Mouse (Mus musculus): ENCODE data around the gene Cluh. TPM values are rescaled to one million over a fixed set of nuclear protein-coding genes. Genes with fewer than 3 reads are reported as not detected.

The Cluh gene
- polyA plus RNA-seq, 1 experiment from 2014 or later, result 50.2 TPM

DNA sequence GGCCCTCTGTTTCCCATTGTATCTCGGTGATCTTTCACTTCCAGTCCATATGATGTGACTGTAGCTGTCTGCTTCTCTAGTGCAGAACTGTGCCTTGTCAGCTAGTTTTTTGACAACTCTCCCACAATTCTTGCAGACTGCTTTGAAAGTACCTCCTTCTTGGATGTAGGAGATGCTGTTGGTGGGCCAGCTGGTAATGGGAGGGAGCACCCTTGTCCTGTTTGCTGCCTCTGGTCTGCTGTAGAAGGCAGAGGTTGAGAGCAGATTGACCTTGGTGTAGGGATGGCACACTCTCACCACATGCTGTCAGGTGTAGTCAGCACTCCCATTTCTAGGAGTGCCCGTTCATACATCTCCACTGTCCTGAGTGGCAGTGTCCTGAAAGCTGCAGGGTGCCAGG is 19.7 kb downstream of the Cluh start:
- no peak overlapping the region for H3K27ac ChIP-seq
- DNase-seq (ENCODE audit: low spot score), result no peak
- no peaks in the 10 kb centered on the region for H3K9me3 ChIP-seq
- 93% methylated on average over 2 of the region's 2 CpGs for WGBS
- H3K36me3 ChIP-seq, result peaks cover 77% of the 10 kb centered on the region
- H3K27me3 ChIP-seq (ENCODE audit: insufficient read depth, poor library complexity, severe bottlenecking), result no peaks in the 10 kb centered on the region
- H3K4me1 ChIP-seq, result no peaks in the 10 kb centered on the region
- H3K4me3 ChIP-seq, result no peak overlapping the region

DNA sequence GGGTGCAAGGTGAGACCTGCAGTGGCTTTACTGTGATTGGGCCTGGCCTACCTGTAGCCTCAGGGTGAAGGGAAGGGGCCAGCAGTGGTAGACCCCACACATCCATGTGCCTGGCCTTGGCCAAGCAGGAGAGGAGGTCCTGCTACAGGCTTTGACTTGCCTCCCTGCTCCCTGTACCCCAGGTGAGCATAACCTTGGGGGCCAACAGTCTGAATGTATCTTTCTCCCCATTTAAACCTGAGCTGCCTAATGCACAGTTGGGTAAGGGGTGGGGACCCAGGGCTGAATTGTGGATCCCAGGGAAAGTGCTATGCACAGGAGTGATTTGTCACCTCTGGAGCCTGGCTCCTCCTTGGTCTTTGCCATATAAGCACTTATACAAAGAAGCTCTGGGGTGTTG is 20.9 kb downstream of the Cluh start:
- Histone ChIP-seq H3K27ac (no peak overlapping the region), H3K27me3 (ENCODE audit: insufficient read depth, poor library complexity, severe bottlenecking) (no peaks in the 10 kb centered on the region), H3K4me3 (no peak overlapping the region), H3K36me3 (peaks cover 75% of the 10 kb centered on the region), H3K4me1 (no peaks in the 10 kb centered on the region), H3K9me3 (no peaks in the 10 kb centered on the region)
- no peak for DNase-seq (ENCODE audit: low spot score)

DNA sequence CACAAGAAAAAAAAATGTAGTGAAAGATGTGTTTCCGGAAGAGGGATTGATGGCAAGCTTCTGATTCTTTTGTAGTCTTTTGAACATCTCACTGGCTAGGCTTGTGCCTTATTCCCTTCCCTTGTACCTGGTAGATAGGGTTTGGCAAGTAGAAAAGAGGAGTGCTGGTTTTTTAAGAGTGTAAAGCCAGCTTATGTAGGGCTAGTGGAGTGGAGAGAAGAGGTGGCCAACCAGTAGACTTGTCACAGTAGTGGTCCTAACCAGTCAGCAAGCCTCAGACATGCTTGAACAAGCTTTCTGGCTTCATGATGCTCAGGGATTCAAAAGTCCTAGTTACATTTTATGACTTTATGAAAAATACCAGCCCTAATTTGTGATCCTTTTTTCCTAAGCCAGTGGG is 21.7 kb downstream of the Cluh start:
- H3K4me3 ChIP-seq, result no peak overlapping the region
- WGBS, result 78% methylated on average over 1 of the region's 1 CpGs
- peaks cover 72% of the 10 kb centered on the region for H3K36me3 ChIP-seq
- H3K4me1 ChIP-seq, result no peaks in the 10 kb centered on the region
- H3K27ac ChIP-seq, result no peak overlapping the region
- DNase-seq (ENCODE audit: low spot score), result peak; percentile 46
- no peaks in the 10 kb centered on the region for H3K9me3 ChIP-seq
- H3K27me3 ChIP-seq (ENCODE audit: insufficient read depth, poor library complexity, severe bottlenecking), result no peaks in the 10 kb centered on the region

DNA sequence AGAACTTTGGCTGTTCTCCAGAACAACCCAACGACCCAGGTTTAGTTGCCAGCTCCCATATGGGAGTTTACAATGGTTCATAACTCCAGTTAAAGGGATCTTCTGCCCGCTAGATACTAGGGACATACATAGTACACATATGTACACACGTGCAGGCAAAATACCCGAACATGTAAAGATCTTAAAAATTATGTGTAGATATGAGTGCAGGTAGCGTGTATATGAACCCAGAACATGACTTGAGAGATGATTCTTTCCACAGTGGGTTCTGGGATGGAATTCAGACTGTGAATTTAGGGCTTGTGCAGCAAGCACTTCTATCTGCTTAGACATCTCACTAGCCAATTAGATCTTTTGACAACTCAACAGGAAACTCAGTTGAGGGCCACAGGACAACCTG is 22.5 kb downstream of the Cluh start:
- 93% methylated on average over 5 of the region's 5 CpGs for WGBS
- Histone ChIP-seq H3K4me1 (no peaks in the 10 kb centered on the region), H3K27me3 (ENCODE audit: insufficient read depth, poor library complexity, severe bottlenecking) (no peaks in the 10 kb centered on the region), H3K4me3 (no peak overlapping the region), H3K36me3 (peaks cover 67% of the 10 kb centered on the region), H3K9me3 (no peaks in the 10 kb centered on the region), H3K27ac (no peak overlapping the region)
- DNase-seq (ENCODE audit: low spot score), result no peak

DNA sequence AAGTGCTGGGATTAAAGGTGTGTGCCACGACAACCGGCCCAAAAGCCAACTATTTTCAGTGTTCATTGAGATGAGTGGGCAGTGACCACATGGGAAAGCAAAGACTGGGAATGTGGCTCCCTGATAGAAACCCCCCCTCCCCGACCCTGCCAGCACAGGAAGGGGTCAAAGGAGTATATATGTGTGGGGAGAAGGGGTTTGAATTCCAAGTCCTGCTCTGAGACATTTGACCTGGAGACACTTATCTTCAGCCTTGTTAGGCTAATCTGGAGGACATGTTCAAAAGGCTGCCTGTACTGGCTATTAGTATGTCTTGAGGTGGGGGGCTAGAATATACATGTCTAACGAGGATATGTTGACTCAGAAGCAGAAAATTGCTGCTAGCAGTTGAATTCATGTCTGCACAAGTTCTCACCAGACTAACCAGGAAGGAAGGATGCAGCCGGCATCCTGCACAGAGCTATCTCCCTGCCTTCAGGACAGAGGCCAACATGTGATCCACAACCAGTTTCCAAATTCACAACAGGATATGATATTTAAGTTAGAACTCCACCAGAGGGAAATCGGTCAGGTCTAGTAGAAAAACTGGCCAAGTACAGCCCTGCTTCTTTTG is 23.7 kb downstream of the Cluh start:
- WGBS, result 83% methylated on average over 6 of the region's 6 CpGs
- peak; percentile 63 for DNase-seq (ENCODE audit: low spot score)

DNA sequence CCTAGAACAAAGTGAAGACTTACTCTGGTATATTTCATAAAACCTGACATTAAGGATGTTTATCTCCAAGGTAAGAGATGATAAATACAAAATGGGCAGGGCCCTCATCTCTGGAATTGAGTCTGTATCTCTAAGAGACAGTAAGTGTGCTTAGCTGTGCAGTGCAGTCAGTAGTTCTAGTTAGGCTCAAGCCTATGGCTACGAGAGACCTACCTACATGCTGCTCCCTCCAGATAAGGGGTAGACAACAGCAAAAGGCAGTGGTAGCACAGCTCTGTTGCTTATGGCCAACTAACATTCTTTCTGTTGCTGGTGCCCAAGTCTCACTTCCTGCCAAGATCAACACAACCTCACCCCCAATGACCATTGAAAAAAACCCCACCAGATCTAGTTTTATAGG is 24.3 kb downstream of the Cluh start:
- Histone ChIP-seq H3K27me3 (ENCODE audit: insufficient read depth, poor library complexity, severe bottlenecking) (no peaks in the 10 kb centered on the region), H3K36me3 (peaks cover 68% of the 10 kb centered on the region), H3K4me3 (no peak overlapping the region), H3K27ac (no peak overlapping the region), H3K9me3 (no peaks in the 10 kb centered on the region), H3K4me1 (no peaks in the 10 kb centered on the region)
- DNase-seq (ENCODE audit: low spot score), result peak; percentile 77
- 57% methylated on average over 1 of the region's 1 CpGs for WGBS

More for the DNA sequence above, 23.7 kb downstream of the Cluh start:
- no peaks in the 10 kb centered on the region for H3K27me3 ChIP-seq (ENCODE audit: insufficient read depth, poor library complexity, severe bottlenecking)
- H3K4me1 ChIP-seq, result no peaks in the 10 kb centered on the region
- no peak overlapping the region for H3K4me3 ChIP-seq
- H3K9me3 ChIP-seq, result no peaks in the 10 kb centered on the region
- no peak overlapping the region for H3K27ac ChIP-seq
- H3K36me3 ChIP-seq, result peaks cover 67% of the 10 kb centered on the region

DNA sequence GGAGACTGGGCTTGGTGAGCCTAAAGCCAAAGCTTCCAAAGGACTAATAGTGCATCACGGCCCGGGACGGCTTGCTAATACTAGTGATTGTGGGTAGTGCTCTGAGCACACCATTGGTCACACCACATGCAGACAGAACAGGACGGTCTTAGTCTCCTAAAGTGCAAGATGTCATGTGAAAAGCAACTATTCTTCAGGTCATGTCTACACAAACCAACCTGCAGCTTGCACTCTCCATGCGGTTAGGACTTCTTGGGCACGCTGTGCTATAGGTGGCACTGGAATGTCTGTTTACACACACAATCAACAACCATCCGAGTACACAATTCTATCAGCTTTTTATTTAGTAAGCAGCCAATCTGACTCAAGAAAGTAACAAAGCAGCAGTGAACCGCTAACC is 25.4 kb downstream of the Cluh start:
- H3K4me3 ChIP-seq, result no peak overlapping the region
- no peaks in the 10 kb centered on the region for H3K9me3 ChIP-seq
- H3K4me1 ChIP-seq, result no peaks in the 10 kb centered on the region
- H3K27ac ChIP-seq, result no peak overlapping the region
- peak; percentile 70 for DNase-seq (ENCODE audit: low spot score)
- H3K27me3 ChIP-seq (ENCODE audit: insufficient read depth, poor library complexity, severe bottlenecking), result no peaks in the 10 kb centered on the region
- 92% methylated on average over 8 of the region's 8 CpGs for WGBS
- peaks cover 68% of the 10 kb centered on the region for H3K36me3 ChIP-seq

DNA sequence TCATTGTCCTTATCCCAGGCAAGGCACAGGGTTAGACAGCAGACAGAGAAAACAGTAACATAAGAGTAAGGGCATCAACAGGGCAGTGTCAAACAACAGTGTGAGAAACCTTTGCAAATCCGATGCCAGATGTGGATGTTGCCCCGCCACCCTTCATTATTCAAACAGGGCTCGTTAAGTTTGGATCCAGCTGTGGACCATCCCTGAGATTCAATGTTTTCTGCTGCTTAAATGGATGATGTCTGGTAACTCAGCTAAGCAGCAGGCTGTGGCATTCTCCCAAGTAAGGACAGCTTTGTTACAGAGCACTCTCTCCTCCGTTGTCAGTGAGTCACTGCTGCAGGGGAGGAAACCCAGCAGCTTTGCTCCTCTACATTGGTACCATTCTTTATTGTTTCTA is 25.9 kb downstream of the Cluh start:
- Histone ChIP-seq H3K36me3 (peaks cover 68% of the 10 kb centered on the region), H3K4me1 (no peaks in the 10 kb centered on the region), H3K4me3 (no peak overlapping the region), H3K27me3 (ENCODE audit: insufficient read depth, poor library complexity, severe bottlenecking) (no peaks in the 10 kb centered on the region), H3K27ac (no peak overlapping the region), H3K9me3 (no peaks in the 10 kb centered on the region)
- DNase-seq (ENCODE audit: low spot score), result peak; percentile 66
- 86% methylated on average over 4 of the region's 4 CpGs for WGBS

DNA sequence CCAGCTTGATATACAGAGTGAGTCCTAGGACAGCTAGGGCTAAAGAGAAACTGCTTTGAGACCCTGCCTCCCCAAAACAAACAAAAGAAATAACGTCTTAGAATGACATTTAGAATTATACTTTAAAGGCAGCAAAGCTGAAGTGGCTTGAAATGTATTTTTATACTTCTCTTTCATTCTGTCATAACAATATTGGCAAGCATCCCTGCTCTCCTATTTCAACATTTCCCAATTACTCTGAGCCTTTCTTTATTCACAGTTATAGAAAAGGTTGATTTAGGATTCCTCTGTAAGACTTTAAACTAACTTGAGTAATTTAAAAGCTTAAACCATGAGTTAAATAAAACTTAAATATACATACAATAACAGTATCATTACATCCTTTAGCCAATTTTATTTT is 42.9 kb downstream of the Cluh start:
- H3K27ac ChIP-seq, result no peak overlapping the region
- no peaks in the 10 kb centered on the region for H3K9me3 ChIP-seq
- H3K4me1 ChIP-seq, result no peaks in the 10 kb centered on the region
- DNase-seq (ENCODE audit: low spot score), result no peak
- 93% methylated on average over 1 of the region's 1 CpGs for WGBS
- peaks cover 51% of the 10 kb centered on the region for H3K36me3 ChIP-seq
- H3K4me3 ChIP-seq, result no peak overlapping the region
- no peaks in the 10 kb centered on the region for H3K27me3 ChIP-seq (ENCODE audit: insufficient read depth, poor library complexity, severe bottlenecking)

DNA sequence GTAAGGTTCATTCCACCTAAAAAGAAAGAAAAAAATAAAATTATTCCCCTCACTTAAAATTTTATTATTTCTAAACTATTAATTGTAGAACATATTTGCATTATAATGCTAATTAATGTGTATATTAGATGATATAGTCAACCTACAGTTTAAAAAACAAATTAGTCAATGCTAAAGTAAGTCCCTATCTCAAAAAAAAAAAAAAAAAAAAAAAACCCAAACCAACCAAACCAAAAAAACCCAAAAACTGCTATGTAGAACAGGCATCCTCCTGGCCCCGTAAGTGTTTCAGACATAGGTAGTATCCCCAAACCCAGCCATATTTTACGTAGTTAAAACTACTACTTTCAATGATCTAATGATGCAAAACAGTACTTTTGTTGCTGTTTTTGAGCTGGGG is 50.2 kb downstream of the Cluh start:
- DNase-seq (ENCODE audit: low spot score), result no peak
- H3K36me3 ChIP-seq, result peaks cover 39% of the 10 kb centered on the region
- WGBS, result 94% methylated on average over 2 of the region's 2 CpGs
- H3K27me3 ChIP-seq (ENCODE audit: insufficient read depth, poor library complexity, severe bottlenecking), result no peaks in the 10 kb centered on the region
- H3K9me3 ChIP-seq, result no peaks in the 10 kb centered on the region
- H3K4me3 ChIP-seq, result no peak overlapping the region
- H3K27ac ChIP-seq, result no peak overlapping the region
- no peaks in the 10 kb centered on the region for H3K4me1 ChIP-seq

DNA sequence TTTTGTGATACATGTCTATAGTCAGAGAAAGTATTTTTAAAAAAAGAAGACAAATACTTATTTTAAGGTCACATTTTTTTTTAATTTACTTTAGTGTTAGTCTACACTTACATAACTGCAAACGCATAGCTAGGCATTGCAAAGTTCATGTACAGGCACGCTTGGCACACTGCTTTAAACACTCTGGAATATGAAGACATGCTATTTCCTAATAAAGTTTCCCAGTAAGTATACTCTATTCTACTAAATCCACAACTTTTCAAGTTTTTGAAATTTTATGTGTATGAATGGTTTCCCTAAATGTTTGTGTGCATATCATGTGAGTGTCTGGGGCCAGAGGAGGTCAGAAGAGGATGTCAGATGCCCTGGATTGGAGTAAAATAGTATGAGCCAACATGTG is 54.8 kb downstream of the Cluh start:
- no peak overlapping the region for H3K27ac ChIP-seq
- 95% methylated on average over 2 of the region's 2 CpGs for WGBS
- no peak overlapping the region for H3K4me3 ChIP-seq

DNA sequence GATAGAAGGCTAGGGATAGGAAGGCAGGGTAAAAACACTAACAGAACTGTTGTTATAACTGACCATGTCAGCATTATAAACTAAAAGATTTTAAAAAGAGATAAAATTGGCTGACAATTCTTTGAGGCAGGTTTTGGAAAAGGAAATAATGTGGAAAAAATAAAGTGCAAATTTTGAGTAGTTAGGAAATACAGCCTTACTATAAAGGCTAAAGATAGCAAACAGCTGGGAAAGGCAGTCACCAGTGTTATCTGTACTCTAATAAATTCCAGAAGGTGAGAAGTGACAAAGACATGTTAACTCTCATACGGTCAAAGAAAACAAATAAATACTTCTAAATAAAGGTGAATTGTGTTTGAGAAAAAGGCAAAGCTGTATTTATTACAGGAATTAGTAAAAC is 59.5 kb downstream of the Cluh start:
- no peaks in the 10 kb centered on the region for H3K27me3 ChIP-seq (ENCODE audit: insufficient read depth, poor library complexity, severe bottlenecking)
- WGBS, result 26% methylated on average over 1 of the region's 1 CpGs
- no peak for DNase-seq (ENCODE audit: low spot score)

More for the DNA sequence above, 54.8 kb downstream of the Cluh start:
- Histone ChIP-seq H3K36me3 (peaks cover 4% of the 10 kb centered on the region), H3K4me1 (0 out of 2 replicates have a peak, but pooled peaks cover 1% of the 10 kb centered on the region), H3K27me3 (ENCODE audit: insufficient read depth, poor library complexity, severe bottlenecking) (no peaks in the 10 kb centered on the region), H3K9me3 (no peaks in the 10 kb centered on the region)
- no peak for DNase-seq (ENCODE audit: low spot score)

DNA sequence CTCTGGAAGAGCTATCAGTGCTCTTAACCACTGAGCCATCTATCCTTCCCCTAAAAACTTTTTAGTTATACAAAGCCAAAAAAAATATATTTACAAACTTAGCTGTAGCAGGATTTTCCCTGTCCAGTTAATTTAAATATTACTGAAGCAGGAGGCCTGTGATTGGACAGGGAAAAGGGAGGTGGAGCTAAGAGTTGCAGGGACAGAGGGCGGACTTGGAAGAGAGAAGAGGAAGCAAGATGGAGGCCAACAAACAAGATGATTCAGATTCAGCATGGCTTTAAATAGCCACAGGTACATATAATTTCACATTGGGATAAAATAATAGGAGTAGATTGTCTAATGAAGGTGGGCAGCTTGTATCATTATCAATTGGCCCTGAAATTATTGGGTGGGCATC is 61.4 kb downstream of the Cluh start:
- no peak for DNase-seq (ENCODE audit: low spot score)
- 0 out of 2 replicates have a peak, but pooled peaks cover 5% of the 10 kb centered on the region for H3K4me1 ChIP-seq
- no peak overlapping the region for H3K4me3 ChIP-seq
- no peaks in the 10 kb centered on the region for H3K9me3 ChIP-seq
- H3K27ac ChIP-seq, result no peak overlapping the region
- H3K27me3 ChIP-seq (ENCODE audit: insufficient read depth, poor library complexity, severe bottlenecking), result no peaks in the 10 kb centered on the region
- WGBS, result 97% methylated on average over 1 of the region's 1 CpGs
- 0 out of 2 replicates have a peak, but pooled peaks cover 7% of the 10 kb centered on the region for H3K36me3 ChIP-seq

More for the DNA sequence above, 59.5 kb downstream of the Cluh start:
- Histone ChIP-seq H3K9me3 (no peaks in the 10 kb centered on the region), H3K4me3 (no peak overlapping the region), H3K27ac (no peak overlapping the region), H3K36me3 (0 out of 2 replicates have a peak, but pooled peaks cover 7% of the 10 kb centered on the region), H3K4me1 (0 out of 2 replicates have a peak, but pooled peaks cover 5% of the 10 kb centered on the region)

DNA sequence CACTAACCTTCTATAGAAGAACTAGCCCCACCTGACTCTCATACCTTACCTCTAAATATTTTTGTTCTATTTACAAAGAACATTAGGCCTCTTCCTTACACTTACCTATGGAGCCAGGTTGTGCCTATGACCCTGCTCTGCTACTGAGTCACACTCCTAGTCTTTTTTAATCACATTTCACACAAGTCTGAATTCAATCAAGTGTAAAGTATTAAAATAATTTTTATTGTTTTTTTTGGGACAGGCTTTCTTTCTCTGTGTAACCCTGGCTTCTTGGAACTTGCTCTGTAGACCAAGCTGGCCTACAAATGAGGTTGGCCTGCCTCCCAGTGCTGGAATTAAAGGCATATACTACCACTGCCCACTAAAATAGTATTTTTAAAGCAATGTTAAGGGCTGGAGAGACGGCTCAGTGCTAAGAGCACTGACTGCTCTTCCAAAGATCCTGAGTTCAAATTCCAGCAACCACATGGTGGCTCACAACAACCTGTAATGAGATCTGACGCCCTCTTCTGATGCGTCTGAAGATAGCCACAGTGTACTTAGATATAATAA is 66.8 kb downstream of the Cluh start:
- no peak for DNase-seq (ENCODE audit: low spot score)
- H3K27ac ChIP-seq, result no peak overlapping the region
- peaks cover 11% of the 10 kb centered on the region; the same call in 1 of the 2 replicates for H3K4me1 ChIP-seq
- 0 out of 2 replicates have a peak, but pooled peaks cover 4% of the 10 kb centered on the region for H3K36me3 ChIP-seq
- no peak overlapping the region for H3K4me3 ChIP-seq
- H3K9me3 ChIP-seq, result no peaks in the 10 kb centered on the region
- 85% methylated on average over 3 of the region's 3 CpGs for whole genome bisulfite sequencing
- no peaks in the 10 kb centered on the region for H3K27me3 ChIP-seq (ENCODE audit: insufficient read depth, poor library complexity, severe bottlenecking)

Measured in heart, embryonic 10.5 days (tissue).